Mouse (Mus musculus): ENCODE data around the gene Gm20431. TPM values are rescaled to one million over a fixed set of nuclear protein-coding genes. Genes with fewer than 3 reads are reported as not detected.
"Not testable (repeated sequence)": the region's sequence is repeated elsewhere in the genome, so short reads cannot be mapped to it uniquely, and the experiment has no call there.

Gm20431 gene
- polyA plus RNA-seq, 1 experiment from 2014 or later: 8.8 TPM

GRCm38 (mm10) chr2:167617034-167617433 lies 44.3 kb downstream of the Gm20431 start:
- H3K9me3 ChIP-seq (ENCODE audit: control insufficient read depth): no peaks in the 10 kb centered on the region
- no peak overlapping the region for H3K27ac ChIP-seq (ENCODE audit: low read depth, low read length)
- 82% methylated on average over 3 of the region's 3 CpGs for WGBS
- no peak overlapping the region for H3K9ac ChIP-seq (ENCODE audit: low read depth, low read length)
- peaks cover 40% of the 10 kb centered on the region for H3K36me3 ChIP-seq (ENCODE audit: control insufficient read depth, insufficient read depth)
- no peak for TF ChIP-seq CTCF (IDR thresholded peaks at IDR 0.05; ENCODE audit: low read depth)
- H3K4me3 ChIP-seq (ENCODE audit: low read depth, low read length): no peak overlapping the region
- no peaks in the 10 kb centered on the region for H3K27me3 ChIP-seq (replicated peaks; ENCODE audit: control insufficient read depth, insufficient read depth, low read length)
- H3K4me1 ChIP-seq (replicated peaks; ENCODE audit: control insufficient read depth, insufficient read depth, low read length): peaks cover 3% of the 10 kb centered on the region; the same call in 1 of the 2 replicates
- no peak for ATAC-seq
- no peak overlapping the region for H3K4me2 ChIP-seq (replicated peaks; ENCODE audit: low read depth)

GRCm38 (mm10) chr2:167613335-167613734 lies 48.0 kb downstream of the Gm20431 start:
- WGBS: 94% methylated on average over 7 of the region's 7 CpGs
- peak; percentile 44 for TF ChIP-seq CTCF (IDR thresholded peaks at IDR 0.05; ENCODE audit: low read depth)
- not testable (repeated sequence) for H3K9me3 ChIP-seq (ENCODE audit: control insufficient read depth); H3K27me3 ChIP-seq (replicated peaks; ENCODE audit: control insufficient read depth, insufficient read depth, low read length); H3K27ac ChIP-seq (ENCODE audit: low read depth, low read length); ATAC-seq; H3K4me2 ChIP-seq (replicated peaks; ENCODE audit: low read depth); H3K9ac ChIP-seq (ENCODE audit: low read depth, low read length); H3K4me1 ChIP-seq (replicated peaks; ENCODE audit: control insufficient read depth, insufficient read depth, low read length); H3K4me3 ChIP-seq (ENCODE audit: low read depth, low read length)
- H3K36me3 ChIP-seq (ENCODE audit: control insufficient read depth, insufficient read depth): peaks cover 57% of the 10 kb centered on the region

- ATAC-seq: no peak
- H3K36me3 ChIP-seq (ENCODE audit: control insufficient read depth, insufficient read depth): peaks cover 58% of the 10 kb centered on the region
- 91% methylated on average over 14 of the region's 14 CpGs for WGBS
- H3K4me2 ChIP-seq (replicated peaks; ENCODE audit: low read depth): no peak overlapping the region
- no peak overlapping the region for H3K27ac ChIP-seq (ENCODE audit: low read depth, low read length)
- no peaks in the 10 kb centered on the region for H3K27me3 ChIP-seq (replicated peaks; ENCODE audit: control insufficient read depth, insufficient read depth, low read length)
- no peak for TF ChIP-seq CTCF (IDR thresholded peaks at IDR 0.05; ENCODE audit: low read depth)
- H3K9me3 ChIP-seq (ENCODE audit: control insufficient read depth): no peaks in the 10 kb centered on the region
- H3K4me1 ChIP-seq (replicated peaks; ENCODE audit: control insufficient read depth, insufficient read depth, low read length): no peaks in the 10 kb centered on the region
- H3K4me3 ChIP-seq (ENCODE audit: low read depth, low read length): no peak overlapping the region
- H3K9ac ChIP-seq (ENCODE audit: low read depth, low read length): no peak overlapping the region
Measured at GRCm38 (mm10) chr2:167612122-167612521, 49.2 kb downstream of the Gm20431 start.

- no peak overlapping the region for H3K9ac ChIP-seq (ENCODE audit: low read depth, low read length)
- no peak for ATAC-seq
- H3K27me3 ChIP-seq (replicated peaks; ENCODE audit: control insufficient read depth, insufficient read depth, low read length): no peaks in the 10 kb centered on the region
- WGBS: 79% methylated on average over 10 of the region's 10 CpGs
- no peak overlapping the region for H3K4me3 ChIP-seq (ENCODE audit: low read depth, low read length)
- H3K4me1 ChIP-seq (replicated peaks; ENCODE audit: control insufficient read depth, insufficient read depth, low read length): no peaks in the 10 kb centered on the region
- peaks cover 52% of the 10 kb centered on the region for H3K36me3 ChIP-seq (ENCODE audit: control insufficient read depth, insufficient read depth)
- peak; percentile 57 for TF ChIP-seq CTCF (IDR thresholded peaks at IDR 0.05; ENCODE audit: low read depth)
- H3K9me3 ChIP-seq (ENCODE audit: control insufficient read depth): no peaks in the 10 kb centered on the region
- no peak overlapping the region for H3K27ac ChIP-seq (ENCODE audit: low read depth, low read length)
- no peak overlapping the region for H3K4me2 ChIP-seq (replicated peaks; ENCODE audit: low read depth)
Measured at GRCm38 (mm10) chr2:167611287-167611686, 50.0 kb downstream of the Gm20431 start.

GRCm38 (mm10) chr2:167606745-167607123 lies 54.6 kb downstream of the Gm20431 start:
- H3K4me3 ChIP-seq (ENCODE audit: low read depth, low read length): no peak overlapping the region
- no peak for TF ChIP-seq CTCF (IDR thresholded peaks at IDR 0.05; ENCODE audit: low read depth)
- WGBS: 81% methylated on average over 4 of the region's 4 CpGs
- no peak overlapping the region for H3K9ac ChIP-seq (ENCODE audit: low read depth, low read length)
- H3K27me3 ChIP-seq (replicated peaks; ENCODE audit: control insufficient read depth, insufficient read depth, low read length): no peaks in the 10 kb centered on the region
- no peaks in the 10 kb centered on the region for H3K9me3 ChIP-seq (ENCODE audit: control insufficient read depth)
- H3K4me1 ChIP-seq (replicated peaks; ENCODE audit: control insufficient read depth, insufficient read depth, low read length): no peaks in the 10 kb centered on the region
- no peak overlapping the region for H3K4me2 ChIP-seq (replicated peaks; ENCODE audit: low read depth)
- peaks cover 22% of the 10 kb centered on the region for H3K36me3 ChIP-seq (ENCODE audit: control insufficient read depth, insufficient read depth)
- no peak for ATAC-seq
- H3K27ac ChIP-seq (ENCODE audit: low read depth, low read length): no peak overlapping the region

- peaks cover 22% of the 10 kb centered on the region for H3K36me3 ChIP-seq (ENCODE audit: control insufficient read depth, insufficient read depth)
- no peaks in the 10 kb centered on the region for H3K4me1 ChIP-seq (replicated peaks; ENCODE audit: control insufficient read depth, insufficient read depth, low read length)
- 71% methylated on average over 17 of the region's 17 CpGs for WGBS
- no peak overlapping the region for H3K4me2 ChIP-seq (replicated peaks; ENCODE audit: low read depth)
- no peak for ATAC-seq
- no peak overlapping the region for H3K9ac ChIP-seq (ENCODE audit: low read depth, low read length)
- no peak overlapping the region for H3K4me3 ChIP-seq (ENCODE audit: low read depth, low read length)
- no peak for TF ChIP-seq CTCF (IDR thresholded peaks at IDR 0.05; ENCODE audit: low read depth)
- no peaks in the 10 kb centered on the region for H3K9me3 ChIP-seq (ENCODE audit: control insufficient read depth)
- H3K27ac ChIP-seq (ENCODE audit: low read depth, low read length): no peak overlapping the region
- no peaks in the 10 kb centered on the region for H3K27me3 ChIP-seq (replicated peaks; ENCODE audit: control insufficient read depth, insufficient read depth, low read length)
Measured at GRCm38 (mm10) chr2:167605817-167606744, 55.2 kb downstream of the Gm20431 start.
